Mouse (Mus musculus) yolk sac, embryonic 10.5 days (tissue): ENCODE results near the gene Rsg1.

Source experiments
- DNase-seq: peaks from one replicate; pipeline ENCODE4 v3.0.0-alpha.2; 2017; ENCODE audit warnings: low spot score

The Rsg1 gene

DNA sequence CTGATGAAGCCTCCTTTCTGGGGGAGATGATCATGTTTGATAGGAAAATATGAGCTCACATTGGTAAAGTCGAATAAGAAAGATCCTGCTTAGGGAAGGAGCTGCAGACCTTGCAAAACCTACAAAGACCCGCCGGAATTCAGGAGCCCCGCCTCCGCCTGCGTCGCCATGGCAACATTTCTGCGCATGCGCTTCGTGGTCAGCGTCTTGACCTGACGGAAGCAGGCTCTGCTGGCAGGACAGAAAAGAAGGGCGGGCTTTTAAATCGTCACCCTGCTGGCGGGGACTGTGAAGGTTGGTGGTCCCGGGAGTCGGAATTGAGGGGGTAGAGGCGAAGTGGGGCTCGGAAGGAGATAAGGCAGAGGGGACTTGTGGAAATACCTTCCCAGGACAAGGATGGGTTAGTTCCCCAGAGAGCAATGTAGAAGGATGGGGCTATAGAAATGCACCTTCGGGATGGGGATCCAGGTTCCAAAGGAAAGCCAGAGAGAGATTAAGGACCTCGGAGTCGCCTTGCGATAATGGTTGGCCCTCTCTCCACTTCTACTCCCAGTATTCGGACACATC is at the start of gene Rsg1:
Gene Rsg1 (plus strand): TSS at position 187 of the 567 bp plus-strand sequence.
- peak; percentile 96 for DNase-seq

GRCm38 (mm10) chr4:141165744-141166292 is 47.9 kb upstream of the Rsg1 start:
- no peak for DNase-seq

GRCm38 (mm10) chr4:141167156-141167555 is 46.6 kb upstream of the Rsg1 start:
- DNase-seq, result no peak

GRCm38 (mm10) chr4:141172121-141172520 is 41.6 kb upstream of the Rsg1 start:
- DNase-seq, result no peak

DNA sequence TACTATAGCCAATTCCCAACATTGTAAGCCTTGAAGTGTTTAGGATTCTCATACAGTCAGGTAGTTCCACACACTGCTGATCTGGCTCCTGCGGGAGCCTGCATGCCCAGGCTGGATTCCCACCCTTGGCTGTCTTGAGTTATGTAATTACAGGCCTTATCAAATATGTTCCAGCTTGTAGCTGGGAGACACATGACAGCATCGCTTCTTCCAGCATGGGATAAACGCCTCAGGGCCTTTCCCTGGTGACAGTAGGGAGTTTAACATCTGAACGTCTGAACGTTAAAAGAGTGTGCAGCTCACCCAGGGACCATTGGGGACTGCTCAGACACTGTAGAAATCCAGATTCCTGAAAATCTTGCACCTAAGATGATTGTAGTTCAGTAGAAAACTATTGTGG is 38.0 kb upstream of the Rsg1 start:
- DNase-seq, result no peak

- DNase-seq, result no peak
Measured at GRCm38 (mm10) chr4:141176328-141176838, 37.4 kb upstream of the Rsg1 start.

DNA sequence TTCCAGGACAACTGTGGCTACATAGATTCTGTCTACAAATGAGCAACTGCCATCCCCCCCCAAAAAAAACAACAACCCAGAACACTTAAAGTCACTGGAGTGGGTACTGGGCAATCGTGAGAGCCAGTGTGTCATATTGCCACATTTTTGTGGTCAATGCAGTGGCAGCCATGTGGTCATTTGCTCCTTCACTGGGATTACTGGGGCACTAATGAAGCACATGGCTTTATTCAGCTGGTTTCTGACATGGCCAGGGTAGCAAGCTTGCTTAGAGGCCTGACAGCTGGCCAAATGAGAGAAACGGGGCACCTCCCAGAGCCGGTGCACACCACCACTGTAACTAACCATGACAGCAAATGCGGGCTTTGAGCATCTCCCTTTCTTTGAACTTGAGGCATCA is 35.3 kb upstream of the Rsg1 start:
- DNase-seq, result no peak

- no peak for DNase-seq
Measured at GRCm38 (mm10) chr4:141180831-141181230, 32.9 kb upstream of the Rsg1 start.

DNA sequence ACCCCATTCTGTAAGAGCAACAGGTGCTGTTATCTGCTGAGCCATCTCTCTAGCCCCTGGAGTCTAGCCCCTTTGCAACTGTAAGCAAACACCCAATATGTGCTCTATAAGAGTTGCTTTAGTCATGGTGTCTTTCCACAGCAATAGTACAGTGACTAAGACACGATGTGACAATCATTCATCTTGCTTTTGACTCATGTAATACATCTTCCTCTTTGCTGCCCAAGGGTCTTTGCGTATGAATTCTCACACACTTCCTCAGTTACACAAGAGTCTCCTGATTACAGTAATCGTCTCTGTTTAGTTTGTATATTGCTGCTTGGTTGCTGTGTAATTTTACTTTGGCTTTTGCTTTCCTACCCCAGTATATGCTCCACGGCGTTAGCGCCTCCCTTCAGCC is 31.8 kb upstream of the Rsg1 start:
- DNase-seq, result no peak

GRCm38 (mm10) chr4:141183932-141184331 is 29.8 kb upstream of the Rsg1 start:
- DNase-seq, result no peak

DNA sequence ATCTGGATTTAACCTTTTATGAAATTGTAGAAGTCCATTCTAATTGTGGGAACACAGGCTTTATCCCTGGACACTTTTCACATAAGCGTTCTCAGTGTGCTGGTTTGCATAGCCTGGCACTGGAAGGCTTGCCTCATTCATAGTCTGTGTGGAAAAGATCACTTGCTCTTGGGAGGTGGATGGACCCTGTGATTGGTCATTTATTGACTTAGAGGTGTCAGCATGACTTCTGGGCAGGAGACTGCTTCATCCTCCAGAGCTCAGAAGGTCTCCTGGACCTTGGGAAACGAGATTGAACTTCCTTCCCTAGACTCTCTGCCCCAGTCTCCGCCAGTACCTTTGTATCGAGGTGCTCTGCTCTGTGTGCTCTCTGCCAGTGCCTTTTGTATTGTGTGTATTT is 29.3 kb upstream of the Rsg1 start:
- no peak for DNase-seq

GRCm38 (mm10) chr4:141186923-141187836 is 26.6 kb upstream of the Rsg1 start:
- peak; percentile 50 for DNase-seq

DNA sequence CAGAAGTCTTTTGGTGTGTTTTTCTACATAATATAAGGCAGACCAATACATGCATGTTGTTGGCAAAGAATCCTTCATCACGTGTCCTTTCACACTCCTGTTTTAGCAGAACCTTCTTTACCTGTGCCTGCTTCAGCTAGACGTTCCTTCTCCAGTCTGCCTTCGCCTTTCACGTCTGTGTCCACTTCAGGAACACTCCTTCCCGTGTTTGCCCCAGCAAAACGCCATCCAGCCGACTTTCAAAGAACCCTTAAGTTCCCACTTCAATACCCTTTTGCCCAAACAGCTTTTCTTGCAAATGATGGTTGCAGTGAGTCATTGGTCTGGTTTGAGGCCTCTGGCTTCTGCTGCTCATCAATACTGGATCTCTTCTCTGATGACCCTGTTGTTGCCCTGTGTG is 22.5 kb upstream of the Rsg1 start:
- DNase-seq, result no peak

- DNase-seq, result no peak
Measured at GRCm38 (mm10) chr4:141194553-141194952, 19.2 kb upstream of the Rsg1 start.

- DNase-seq, result no peak
Measured at GRCm38 (mm10) chr4:141196981-141197685, 16.6 kb upstream of the Rsg1 start.

DNA sequence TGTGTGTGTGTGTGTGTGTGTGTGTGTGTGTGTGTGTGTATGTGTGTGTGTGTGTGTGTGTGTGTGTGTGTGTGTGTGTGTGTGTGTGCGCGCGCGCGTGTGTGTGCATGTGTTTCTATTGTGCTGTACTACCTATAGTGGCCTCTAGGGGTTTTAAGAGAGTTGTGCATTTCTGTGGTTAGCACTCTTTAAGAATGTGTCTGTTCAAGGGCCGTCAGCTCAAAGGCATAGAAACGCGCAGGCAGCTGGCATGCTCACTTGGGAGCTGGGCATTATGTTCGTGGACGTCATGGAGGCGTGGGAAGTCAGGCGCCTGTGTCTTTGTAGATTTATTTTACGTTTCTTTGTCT is 16.1 kb upstream of the Rsg1 start:
- no peak for DNase-seq

- no peak for DNase-seq
Measured at GRCm38 (mm10) chr4:141200906-141201305, 12.8 kb upstream of the Rsg1 start.

DNA sequence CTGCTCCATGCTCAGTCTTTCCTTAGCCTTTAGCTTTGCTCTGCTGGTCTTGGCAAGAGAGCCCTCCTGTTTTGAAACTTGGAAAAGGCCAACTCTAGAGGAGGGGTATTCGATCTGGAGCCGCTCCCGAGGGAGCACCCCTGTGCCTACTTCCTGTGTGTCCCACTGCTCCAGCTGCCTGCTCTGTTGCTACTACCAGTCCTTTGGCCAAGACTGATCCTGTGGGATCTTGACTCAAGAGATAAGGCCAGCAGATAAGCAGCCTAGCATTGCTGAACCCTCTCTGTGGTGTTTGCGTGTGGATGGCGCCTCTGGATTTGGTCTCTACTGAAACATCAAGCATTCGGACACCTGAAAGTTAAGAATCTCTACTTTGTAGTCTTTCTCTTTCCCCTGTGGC is 11.6 kb upstream of the Rsg1 start:
- DNase-seq, result no peak

DNA sequence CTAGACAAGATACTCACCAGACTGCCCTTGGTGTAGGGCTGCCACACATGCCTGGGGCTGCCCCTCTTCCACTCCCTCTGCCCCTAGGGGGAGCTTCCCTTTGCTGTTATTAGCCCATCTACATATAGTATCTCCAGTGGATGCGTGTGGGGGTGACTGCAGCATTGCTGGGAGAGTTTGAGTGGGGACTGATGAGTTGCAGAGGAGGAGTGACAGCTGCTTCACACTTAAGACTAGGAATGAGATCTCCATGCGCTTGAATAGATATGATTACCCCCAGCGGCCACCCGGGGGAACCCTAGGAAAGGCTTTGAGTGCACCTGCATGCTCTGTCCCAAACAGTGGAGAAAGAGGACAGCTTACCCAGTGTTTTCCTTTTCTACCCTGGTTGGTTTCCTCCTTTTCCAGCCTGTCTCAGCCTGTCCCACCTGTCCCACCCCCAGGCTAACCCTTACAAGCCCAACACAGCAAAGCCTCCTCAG is 9.1 kb upstream of the Rsg1 start:
- DNase-seq, result no peak

- DNase-seq, result no peak
Measured at GRCm38 (mm10) chr4:141207081-141207480, 6.7 kb upstream of the Rsg1 start.

DNA sequence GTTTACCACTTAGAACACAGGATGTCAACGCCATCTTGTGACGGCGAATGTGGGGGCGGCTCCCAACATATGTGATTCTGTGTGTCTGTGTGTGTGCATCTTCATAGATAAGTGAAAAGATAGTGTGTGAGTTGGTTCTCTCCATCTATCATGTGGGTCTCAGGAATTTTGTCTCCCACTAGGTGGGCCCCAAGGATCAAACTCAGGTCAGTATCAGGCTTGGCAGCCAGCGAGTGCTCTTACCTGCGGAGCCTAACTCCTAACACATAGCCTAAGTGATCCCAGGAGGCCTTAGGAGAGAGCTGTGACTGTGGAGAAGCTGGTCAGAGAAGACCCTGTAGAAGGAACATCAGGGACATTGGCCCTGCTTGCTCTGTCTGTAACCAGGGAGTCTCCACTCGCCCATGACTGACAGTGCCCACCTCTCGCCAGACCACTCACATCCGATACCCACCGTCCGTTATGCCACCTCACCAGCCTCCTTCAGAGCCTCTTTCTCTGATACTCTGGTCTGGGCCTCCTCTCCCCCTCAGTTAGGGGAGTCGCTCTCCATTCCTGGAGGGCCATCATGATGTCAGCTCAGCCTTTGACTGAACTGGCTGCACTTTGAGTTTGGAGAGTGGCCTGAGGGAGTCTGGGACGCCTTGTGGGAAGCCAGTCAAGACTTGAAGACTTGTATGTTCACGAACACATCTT is 3.1 kb upstream of the Rsg1 start:
- DNase-seq, result no peak

DNA sequence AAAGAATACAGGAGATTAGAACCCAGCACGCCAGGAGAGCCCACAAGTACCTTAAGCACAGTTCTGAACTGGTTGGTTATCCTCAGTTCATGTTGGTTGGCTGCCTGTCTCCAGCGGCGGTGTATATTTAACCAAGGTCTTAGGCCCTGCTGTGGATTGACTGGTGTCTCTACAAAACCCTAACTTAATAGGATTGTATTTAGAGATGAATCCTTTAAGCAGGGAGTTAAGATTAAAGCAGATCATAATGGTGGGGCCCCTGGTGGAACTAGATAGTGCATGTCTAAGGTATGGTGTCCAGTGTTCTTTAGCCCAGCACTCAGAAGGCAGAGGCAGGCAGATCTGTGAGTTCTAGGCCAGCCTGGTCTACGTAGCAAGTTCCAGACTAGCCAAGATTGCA is 2.1 kb upstream of the Rsg1 start:
- no peak for DNase-seq
